Mouse (Mus musculus) v-Abl transformed pro-B cells (cell line): ENCODE measurements around the gene Ppp2r5a.

ENCODE experiments used
- in situ Hi-C, 2 experiments: fragments of 400-800 bp; cut with MboI; formaldehyde crosslinking; loops; one replicate each; pipeline ENCODE4 v1.15.1; 2025; ENCODE audit not compliant: unreplicated experiment in 2 of 2

Gene Ppp2r5a

GRCm38 (mm10) chr1:191304216-191304615 is 98.9 kb downstream of the Ppp2r5a start:
- in situ Hi-C loops = loop anchor here (5.0 to 10.0 kb wide), 2 partner anchors 261 to 508 kb away; no protein-coding TSS in a partner anchor

DNA sequence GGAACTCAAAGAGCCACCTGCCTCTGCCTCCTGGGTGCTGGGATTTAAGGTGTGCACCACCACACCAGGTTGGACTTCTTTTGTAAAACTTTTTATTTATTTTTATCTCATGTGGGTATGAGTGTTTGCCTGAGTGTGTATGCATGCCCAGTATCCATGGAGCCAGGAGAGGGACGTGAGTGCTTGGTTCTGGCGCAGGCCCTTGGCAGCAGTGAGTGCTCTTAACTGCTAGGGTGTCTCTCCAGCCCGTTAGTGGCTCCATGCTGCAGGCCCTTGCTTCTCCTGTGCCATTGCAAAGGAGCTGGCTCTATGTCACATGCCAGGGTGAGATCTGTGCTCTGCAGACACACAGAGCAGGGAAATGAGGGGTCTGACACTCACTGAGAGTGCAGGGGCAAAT is 99.3 kb downstream of the Ppp2r5a start:
- in situ Hi-C loops = loop anchor here (5.0 to 10.0 kb wide), 2 partner anchors 261 to 509 kb away; no protein-coding TSS in a partner anchor
